Mouse (Mus musculus) spleen, adult 2 months (tissue): Measurements from ENCODE around the gene Gpr173. TPM values are rescaled to one million over a fixed set of nuclear protein-coding genes. Genes with fewer than 3 reads are reported as not detected.

ENCODE experiments used
- DNase-seq, 2 experiments: peaks; one replicate each; pipeline versions ENCODE4 v3.0.0 to v3.0.0-alpha.2; 2012 to 2021; ENCODE audit warnings: low spot score in 2 of 2, low read depth in 1 of 2
- H3K27ac ChIP-seq: fragments of 200-500 bp; 2 replicates; pipeline ENCODE4 v1.5.1; 2012; ENCODE audit warnings: low read length, inconsistent platforms; ENCODE audit not compliant: insufficient read depth
- H3K27me3 ChIP-seq: fragments of 200-500 bp; 2 replicates; pipeline ENCODE4 v1.6.1; 2012; ENCODE audit warnings: mild to moderate bottlenecking, moderate library complexity, low read length, inconsistent platforms; ENCODE audit not compliant: control insufficient read depth, insufficient read depth
- H3K36me3 ChIP-seq: fragments of 200-500 bp; 2 replicates; pipeline ENCODE4 v1.6.1; 2012; ENCODE audit warnings: mild to moderate bottlenecking, low read length, inconsistent platforms; ENCODE audit not compliant: control insufficient read depth, insufficient read depth
- H3K4me1 ChIP-seq: fragments of 200-500 bp; 2 replicates; pipeline ENCODE4 v1.6.1; 2011; ENCODE audit warnings: inconsistent platforms; ENCODE audit not compliant: control insufficient read depth, insufficient read depth, insufficient read length
- H3K4me3 ChIP-seq: fragments of 200-500 bp; 2 replicates; pipeline ENCODE4 v1.5.1; 2011; ENCODE audit warnings: mild to moderate bottlenecking, inconsistent platforms; ENCODE audit not compliant: insufficient read depth, insufficient read length; ENCODE audit errors: extremely low read depth
- CTCF ChIP-seq: fragments of 200-500 bp; IDR thresholded peaks from 2 replicates; pipeline ENCODE4 v1.5.1; 2011; ENCODE audit warnings: mild to moderate bottlenecking, inconsistent platforms; ENCODE audit not compliant: insufficient read depth, insufficient read length, insufficient replicate concordance; ENCODE audit errors: extremely low read depth
- POLR2A ChIP-seq: fragments of 200-500 bp; IDR thresholded peaks from 2 replicates; pipeline ENCODE4 v1.6.1; 2011; ENCODE audit warnings: low read depth, low read length, inconsistent platforms
- WGBS: fragments of 180-500 bp; shearing (Covaris S2); methylation state at CpG from one replicate; pipeline ENCODE4 v1.1.7; 2018; 5-methylcytosine and 5-hydroxymethylcytosine counted together
- polyA plus RNA-seq: library from polyadenylated mRNA; depleted of rRNA; stranded (reverse); fragments of >200 nt; gene quantifications from 2 replicates; pipeline ENCODE4 v1.2.3, GENCODE M21; 2012

Gene Gpr173
- polyA plus RNA-seq, 1 experiment, result 1.2 TPM

- WGBS, result 35% methylated on average over 8 of the region's 8 CpGs
- no peaks in the 10 kb centered on the region for H3K36me3 ChIP-seq
- H3K27me3 ChIP-seq, result no peaks in the 10 kb centered on the region
- TF ChIP-seq CTCF (no peak), POLR2A (no peak)
- H3K4me3 ChIP-seq, result peak overlapping the region; percentile 82
- H3K27ac ChIP-seq, result 0 out of 2 replicates have a peak overlapping the region, but pooled peaks have one; percentile 9
- no peak for DNase-seq
- no peaks in the 10 kb centered on the region for H3K4me1 ChIP-seq
Measured at GRCm38 (mm10) chrX:152327689-152328052, 40.8 kb downstream of the Gpr173 start.

GRCm38 (mm10) chrX:152326996-152327688, 41.4 kb downstream of the Gpr173 start, which contains the start of gene Kantr:
Kantr (minus strand) TSS chrX:152327495.
- Histone ChIP-seq H3K27ac (peak within 1 kb of the TSS; percentile 67), H3K4me3 (peak within 1 kb of the TSS; percentile 82), H3K27me3 (no peaks in the 10 kb centered on the region), H3K4me1 (no peaks in the 10 kb centered on the region), H3K36me3 (no peaks in the 10 kb centered on the region)
- WGBS, result 28% methylated on average over 29 of the region's 29 CpGs
- peak; percentile 55 to 63 for DNase-seq
- no peak for TF ChIP-seq CTCF
- peak; percentile 33; the same call in 1 of the 2 replicates for TF ChIP-seq POLR2A

- TF ChIP-seq CTCF (no peak), POLR2A (no peak)
- H3K27ac ChIP-seq, result no peak overlapping the region
- DNase-seq, result no peak
- no peak overlapping the region for H3K4me3 ChIP-seq
- H3K4me1 ChIP-seq, result no peaks in the 10 kb centered on the region
- WGBS, result 100% methylated on average over 1 of the region's 1 CpGs
- H3K36me3 ChIP-seq, result no peaks in the 10 kb centered on the region
- H3K27me3 ChIP-seq, result no peaks in the 10 kb centered on the region
Measured at GRCm38 (mm10) chrX:152323584-152323983, 44.9 kb downstream of the Gpr173 start.

GRCm38 (mm10) chrX:152322776-152323175, 45.7 kb downstream of the Gpr173 start:
- no peaks in the 10 kb centered on the region for H3K4me1 ChIP-seq
- TF ChIP-seq CTCF, result no peak
- no peak for TF ChIP-seq POLR2A
- DNase-seq, result no peak
- no peak overlapping the region for H3K4me3 ChIP-seq
- no peaks in the 10 kb centered on the region for H3K27me3 ChIP-seq
- no peak overlapping the region for H3K27ac ChIP-seq
- 19% methylated on average over 2 of the region's 2 CpGs for WGBS
- no peaks in the 10 kb centered on the region for H3K36me3 ChIP-seq

GRCm38 (mm10) chrX:152320535-152320934, 48.0 kb downstream of the Gpr173 start:
- Histone ChIP-seq H3K4me1 (no peaks in the 10 kb centered on the region), H3K27me3 (no peaks in the 10 kb centered on the region), H3K27ac (no peak overlapping the region), H3K4me3 (no peak overlapping the region), H3K36me3 (no peaks in the 10 kb centered on the region)
- no peak for DNase-seq
- no peak for TF ChIP-seq CTCF
- TF ChIP-seq POLR2A, result no peak
- WGBS, result 86% methylated on average over 4 of the region's 4 CpGs

GRCm38 (mm10) chrX:152307942-152308341, 60.6 kb downstream of the Gpr173 start:
- TF ChIP-seq CTCF, result no peak
- no peak for TF ChIP-seq POLR2A
- no peaks in the 10 kb centered on the region for H3K36me3 ChIP-seq
- DNase-seq, result peak in 1 of 2 experiments; percentile 4
- no peak overlapping the region for H3K27ac ChIP-seq
- H3K4me1 ChIP-seq, result no peaks in the 10 kb centered on the region
- WGBS, result 54% methylated on average over 2 of the region's 2 CpGs
- H3K27me3 ChIP-seq, result no peaks in the 10 kb centered on the region
- no peak overlapping the region for H3K4me3 ChIP-seq

- H3K4me1 ChIP-seq, result no peaks in the 10 kb centered on the region
- DNase-seq, result no peak
- H3K4me3 ChIP-seq, result no peak overlapping the region
- no peak for TF ChIP-seq POLR2A
- TF ChIP-seq CTCF, result no peak
- H3K36me3 ChIP-seq, result no peaks in the 10 kb centered on the region
- no peak overlapping the region for H3K27ac ChIP-seq
- H3K27me3 ChIP-seq, result no peaks in the 10 kb centered on the region
Measured at GRCm38 (mm10) chrX:152307371-152307770, 61.1 kb downstream of the Gpr173 start.
